Mouse (Mus musculus): ENCODE data around the gene Tac4.

Tac4 gene

GRCm38 (mm10) chr11:95263816-95264454 is 2.6 kb downstream of the Tac4 start:
- no peak for DNase-seq

DNA sequence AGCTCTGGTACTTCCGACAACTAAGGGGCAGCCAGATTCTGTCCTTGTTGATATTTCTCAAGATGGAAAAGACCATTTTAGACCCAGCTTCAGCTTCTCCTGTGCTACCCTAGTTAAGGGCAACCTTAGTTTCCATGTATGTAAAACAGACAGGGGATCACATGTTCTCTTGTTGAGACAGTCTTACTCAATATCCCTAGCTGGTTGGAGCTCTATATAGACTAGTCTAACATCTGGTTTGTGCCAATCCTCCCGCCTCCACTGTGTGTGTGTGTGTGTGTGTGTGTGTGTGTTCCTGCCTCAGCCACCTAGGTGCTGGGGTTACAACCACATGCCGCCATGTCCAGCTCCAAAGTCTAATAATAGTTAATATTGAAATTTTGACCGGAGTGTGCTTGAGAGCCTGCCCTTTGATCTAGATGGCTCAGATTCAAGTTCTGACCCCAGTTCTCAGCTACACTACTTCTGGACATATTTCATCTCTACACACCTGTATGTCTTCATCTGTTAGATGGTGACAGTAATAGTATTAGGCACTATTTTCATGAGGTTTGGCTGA is 3.2 kb downstream of the Tac4 start:
- no peak for DNase-seq

DNA sequence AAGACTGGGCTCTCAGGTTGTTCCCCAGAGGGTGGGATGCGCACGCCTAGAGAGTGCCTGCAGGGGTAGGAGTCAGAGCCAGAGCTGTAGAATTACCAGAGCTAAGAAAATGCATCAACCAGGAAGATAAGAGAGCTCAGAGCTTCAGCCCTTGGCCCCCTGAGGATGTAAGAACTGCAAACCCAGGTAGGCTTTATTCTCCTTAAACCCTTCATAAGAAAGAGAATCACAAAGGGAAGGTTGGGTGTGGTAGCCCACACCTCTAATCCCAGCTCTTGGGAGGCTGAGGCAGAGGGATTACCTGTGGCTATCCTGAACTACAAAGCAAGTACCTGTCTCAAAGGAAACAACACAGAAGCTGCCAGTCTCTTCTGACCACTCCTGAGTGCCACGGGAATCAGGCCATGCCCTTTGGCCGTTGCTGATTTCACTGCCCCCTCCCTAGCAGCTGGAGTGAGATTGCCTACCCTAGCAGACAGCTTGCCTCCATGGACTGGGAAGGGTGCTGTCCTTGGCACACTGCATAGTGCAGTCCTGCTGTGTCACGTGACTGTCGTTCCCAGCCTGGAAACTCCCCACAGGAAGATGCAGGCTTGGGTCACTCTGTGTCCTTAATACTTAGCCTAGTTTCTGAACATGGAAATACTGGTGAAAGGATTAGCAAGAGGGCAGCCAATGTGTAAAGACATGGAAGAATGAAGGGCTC is 5.4 kb downstream of the Tac4 start:
- DNase-seq: no peak

DNA sequence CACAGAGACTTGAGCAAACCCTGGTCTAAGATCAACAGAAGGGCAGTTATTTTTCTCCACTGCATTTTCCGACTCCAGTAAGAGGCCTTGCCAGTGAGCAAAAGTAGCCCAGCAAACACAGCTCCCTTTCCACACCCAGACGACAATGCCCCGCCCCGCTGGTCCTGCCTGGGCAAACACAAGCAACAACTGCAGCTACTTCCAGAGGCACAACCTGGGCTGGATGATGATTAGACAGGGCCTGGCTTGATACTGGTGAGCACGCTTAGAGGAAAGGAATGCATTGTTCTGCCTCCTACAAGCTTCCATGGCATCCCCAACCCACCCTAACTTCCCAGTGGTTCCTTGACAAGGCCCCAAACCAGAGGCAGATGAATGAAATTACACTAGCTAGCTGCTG is 12.3 kb downstream of the Tac4 start:
- DNase-seq: no peak

- DNase-seq: no peak
Measured at GRCm38 (mm10) chr11:95274613-95275012, 13.3 kb downstream of the Tac4 start.

- DNase-seq: no peak
Measured at GRCm38 (mm10) chr11:95276056-95276455, 14.7 kb downstream of the Tac4 start.

DNA sequence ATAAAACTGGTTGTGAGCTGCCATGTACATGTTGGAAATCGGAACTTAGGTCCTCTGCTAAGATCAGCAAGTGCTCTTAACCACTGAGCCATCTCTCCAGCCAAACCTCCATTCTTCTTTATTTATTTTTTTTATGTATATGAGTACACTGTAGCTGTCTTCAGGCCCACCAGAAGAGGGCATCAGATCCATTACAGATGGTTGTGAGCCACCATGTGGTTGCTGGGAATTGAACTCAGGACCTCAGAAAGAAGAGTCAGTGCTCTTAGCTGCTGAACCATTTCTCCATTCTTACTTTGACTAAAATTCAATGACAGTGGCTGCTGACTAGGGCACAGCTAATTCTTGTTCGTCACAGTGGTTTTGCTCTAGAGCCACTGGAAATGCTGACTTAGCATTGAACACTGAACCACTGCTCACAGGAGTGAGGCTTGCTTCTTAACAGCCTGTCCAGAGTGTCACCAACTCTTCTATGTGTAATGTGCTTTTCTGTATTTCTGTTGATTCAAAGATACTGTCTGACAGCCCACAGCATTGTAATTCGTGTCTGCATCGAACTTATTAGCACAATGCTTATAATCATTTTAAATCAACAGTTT is 17.8 kb downstream of the Tac4 start:
- DNase-seq: no peak

DNA sequence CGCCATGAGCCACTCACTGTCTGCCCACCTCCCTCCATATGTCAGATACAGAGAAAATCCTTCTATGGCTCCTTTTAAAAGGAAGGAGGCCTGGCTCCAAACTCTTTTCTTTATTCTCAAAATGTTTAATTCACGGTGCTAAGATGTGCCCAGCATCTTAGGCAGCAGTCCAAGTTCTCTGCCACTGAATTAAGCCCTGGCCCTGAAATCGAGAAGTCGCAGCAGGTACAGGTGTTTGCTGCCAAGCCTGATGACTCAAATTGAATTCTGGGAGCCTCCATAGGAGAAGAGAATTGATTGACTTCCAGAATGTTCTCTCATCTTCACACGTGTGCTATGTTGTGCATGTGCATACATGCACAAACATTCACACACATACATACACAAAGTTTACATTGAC is 21.0 kb downstream of the Tac4 start:
- DNase-seq: no peak

- DNase-seq: no peak
Measured at GRCm38 (mm10) chr11:95291998-95292397, 30.7 kb downstream of the Tac4 start.

DNA sequence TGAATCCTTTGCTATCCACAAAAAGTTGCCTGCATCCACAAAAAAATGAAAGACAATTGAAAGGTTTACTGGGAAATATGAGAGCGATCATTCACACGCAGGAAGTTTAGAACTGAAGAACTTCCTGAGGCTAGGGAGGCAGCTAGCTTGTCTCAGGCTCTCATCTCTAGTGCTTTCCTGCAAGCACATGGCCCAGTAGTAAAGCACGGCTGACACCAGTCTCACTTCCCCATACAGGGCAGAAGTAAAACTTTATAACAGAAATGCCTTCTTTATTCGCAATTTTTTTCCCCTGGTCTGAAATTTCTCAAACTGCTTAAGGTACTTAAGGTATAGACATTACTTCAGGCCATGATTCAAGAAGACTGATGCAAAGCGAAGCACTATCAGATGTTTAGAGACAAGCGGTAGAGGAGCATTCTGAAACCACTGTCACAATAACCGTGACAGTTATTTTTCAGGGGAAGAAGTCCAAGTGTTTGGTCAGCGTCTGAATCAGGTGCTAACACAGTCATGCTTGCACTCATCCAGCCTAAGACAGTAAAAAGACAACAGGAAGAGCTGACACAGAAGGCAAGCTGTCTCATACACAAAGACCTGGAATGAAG is 31.8 kb downstream of the Tac4 start:
- DNase-seq: no peak

DNA sequence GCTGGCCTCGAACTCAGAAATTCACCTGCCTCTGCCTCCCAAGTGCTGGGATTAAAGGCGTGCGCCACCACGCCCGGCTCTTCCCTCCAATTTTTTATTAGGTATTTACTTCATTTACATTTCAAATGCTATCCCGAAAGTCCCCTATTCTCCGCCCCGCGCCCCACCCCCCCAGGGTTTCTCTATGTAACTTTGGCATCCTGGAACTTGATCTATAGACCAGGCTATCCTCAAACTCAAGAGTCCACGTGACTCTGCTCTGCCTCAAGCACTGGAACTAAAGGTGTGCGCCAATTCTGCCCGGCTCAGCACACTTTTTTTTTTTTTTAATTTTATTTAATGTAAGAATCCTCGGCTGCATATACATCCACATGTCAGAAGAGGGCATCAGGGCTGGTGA is 34.4 kb downstream of the Tac4 start:
- no peak for DNase-seq

DNA sequence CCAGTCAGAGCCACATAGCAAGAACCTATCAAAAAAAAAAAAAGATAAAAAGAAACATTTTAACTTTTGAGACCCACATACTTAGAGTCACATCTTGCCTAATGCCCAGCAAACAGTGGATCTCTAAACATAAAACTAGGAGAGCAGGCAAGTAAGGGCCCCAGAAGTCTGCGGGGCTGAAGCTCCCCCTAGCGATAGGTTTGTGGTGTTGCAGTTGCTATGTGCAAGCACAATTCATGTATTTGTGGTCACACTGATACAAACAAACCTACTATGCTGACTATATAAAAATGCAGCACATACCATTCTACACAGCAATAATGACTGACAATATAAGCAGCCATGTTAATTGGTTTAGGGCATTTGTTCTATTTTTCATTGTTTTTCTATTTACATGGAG is 36.8 kb downstream of the Tac4 start:
- DNase-seq: no peak

- DNase-seq: no peak
Measured at GRCm38 (mm10) chr11:95299886-95300285, 38.6 kb downstream of the Tac4 start.

DNA sequence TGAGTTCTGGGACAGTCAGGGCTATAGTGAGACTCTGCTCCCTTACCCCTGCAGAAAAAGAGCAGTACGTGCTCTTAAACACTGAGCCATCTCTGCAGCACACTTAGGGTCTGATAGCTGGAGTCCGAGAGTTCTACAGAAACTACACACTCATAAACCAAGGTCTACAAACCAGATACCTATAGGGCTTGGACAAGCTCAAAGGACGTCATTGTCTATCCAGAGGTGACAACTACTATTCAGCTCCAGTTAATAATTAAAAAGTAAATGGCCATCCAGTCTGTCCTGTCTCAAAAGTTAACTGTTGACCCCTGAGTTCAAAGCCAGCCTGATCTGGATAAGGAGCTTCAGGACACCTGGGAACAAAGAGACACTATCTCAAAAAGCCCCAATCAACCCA is 40.4 kb downstream of the Tac4 start:
- DNase-seq: no peak

- DNase-seq: no peak
Measured at GRCm38 (mm10) chr11:95305600-95305999, 44.3 kb downstream of the Tac4 start.

GRCm38 (mm10) chr11:95307526-95307925 is 46.2 kb downstream of the Tac4 start:
- no peak for DNase-seq

GRCm38 (mm10) chr11:95309510-95310006 is 48.2 kb downstream of the Tac4 start:
- DNase-seq: peak; percentile 95 to 97

DNA sequence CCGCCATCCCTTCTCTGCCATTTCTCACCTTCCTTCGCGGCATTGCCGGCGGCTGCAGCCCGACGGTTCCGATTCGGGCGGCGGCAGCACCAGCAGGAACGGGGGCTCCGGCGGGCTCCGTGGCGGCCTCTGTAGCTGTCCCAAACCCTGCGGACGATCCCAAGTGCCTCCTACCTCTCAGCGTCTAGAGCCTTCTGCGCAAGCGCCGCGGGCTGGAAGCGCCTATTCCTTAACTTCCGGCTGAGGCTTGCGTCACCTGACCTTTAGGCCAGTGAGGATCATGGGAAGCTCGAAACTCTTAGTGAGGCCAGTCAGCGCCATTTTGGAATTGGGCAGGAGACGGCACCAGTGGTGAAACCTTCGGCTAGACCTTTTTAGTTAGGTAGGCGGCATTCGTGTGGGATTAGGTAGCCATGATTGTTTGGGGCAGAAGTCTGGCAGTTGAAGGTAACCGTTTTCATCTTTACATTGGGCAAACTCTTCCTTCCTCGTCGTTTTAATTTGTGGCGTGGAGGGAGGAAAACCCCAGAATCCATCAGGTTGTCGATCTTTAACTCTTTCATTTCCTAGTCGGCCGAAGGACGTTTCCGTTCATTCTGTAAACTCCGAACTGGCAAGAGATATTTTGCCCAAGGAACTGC is 48.8 kb downstream of the Tac4 start, which contains the start of gene Kat7:
Kat7 (minus strand) TSS at position 240 of the 641 bp plus-strand sequence.
- peak; percentile 95 to 99 for DNase-seq

- peak; percentile 15 to 40 for DNase-seq
Measured at GRCm38 (mm10) chr11:95310648-95311424, 49.5 kb downstream of the Tac4 start.

DNA sequence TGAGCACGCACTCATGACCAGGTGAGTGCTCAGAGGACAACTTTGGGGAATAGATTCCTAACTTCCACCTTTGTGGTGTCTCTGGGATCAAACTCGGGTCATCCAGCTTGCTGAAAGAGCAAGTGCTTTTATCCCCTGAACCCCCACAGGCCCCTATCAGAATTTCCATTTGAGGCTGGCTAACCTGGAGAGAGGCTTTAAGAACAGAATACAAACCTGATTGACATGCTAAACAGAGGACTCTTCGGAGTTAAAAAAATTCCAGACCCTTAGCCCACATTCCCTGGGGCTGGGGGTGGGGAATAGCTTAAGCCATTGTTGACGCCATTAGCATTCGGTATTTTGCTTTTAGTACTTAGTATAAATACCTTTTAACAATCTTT is 50.1 kb downstream of the Tac4 start:
- DNase-seq: no peak

GRCm38 (mm10) chr11:95315215-95315955 is 54.1 kb downstream of the Tac4 start:
- DNase-seq: no peak
